Mouse (Mus musculus) gonadal fat pad, adult 2 months (tissue): ENCODE results near the gene Tspan9. TPM values are rescaled to one million over a fixed set of nuclear protein-coding genes. Genes with fewer than 3 reads are reported as not detected.

ENCODE experiments used
- DNase-seq: peaks from one replicate; pipeline ENCODE4 v3.0.0-alpha.2; 2012; ENCODE audit warnings: low read depth
- polyA plus RNA-seq: library from polyadenylated mRNA; depleted of rRNA; stranded (reverse); fragments of >200 nt; gene quantifications from 2 replicates; pipeline ENCODE4 v1.2.3, GENCODE M21; 2012

Tspan9 gene
- polyA plus RNA-seq, 1 experiment, result 91.2 TPM

- DNase-seq, result no peak
These were observed 106.8 kb downstream of the Tspan9 start for GRCm38 (mm10) chr6:128036597-128036996.

GRCm38 (mm10) chr6:128035930-128036309 is 107.5 kb downstream of the Tspan9 start:
- DNase-seq, result no peak

GRCm38 (mm10) chr6:128035250-128035929 is 108.0 kb downstream of the Tspan9 start:
- no peak for DNase-seq

GRCm38 (mm10) chr6:128034317-128035249 is 108.8 kb downstream of the Tspan9 start:
- no peak for DNase-seq

- no peak for DNase-seq
These were observed 109.5 kb downstream of the Tspan9 start for GRCm38 (mm10) chr6:128033868-128034250.

GRCm38 (mm10) chr6:128033172-128033867 is 110.1 kb downstream of the Tspan9 start:
- no peak for DNase-seq

- DNase-seq, result peak; percentile 9
These were observed 110.9 kb downstream of the Tspan9 start for GRCm38 (mm10) chr6:128032252-128033171.

GRCm38 (mm10) chr6:128031584-128031983 is 111.8 kb downstream of the Tspan9 start:
- no peak for DNase-seq

- no peak for DNase-seq
These were observed 112.3 kb downstream of the Tspan9 start for GRCm38 (mm10) chr6:128031096-128031495.

- no peak for DNase-seq
These were observed 112.9 kb downstream of the Tspan9 start for GRCm38 (mm10) chr6:128030475-128030874.

GRCm38 (mm10) chr6:128029517-128030348 is 113.7 kb downstream of the Tspan9 start:
- DNase-seq, result no peak

GRCm38 (mm10) chr6:128028116-128028940 is 115.1 kb downstream of the Tspan9 start:
- no peak for DNase-seq

- DNase-seq, result no peak
These were observed 117.4 kb downstream of the Tspan9 start for GRCm38 (mm10) chr6:128025997-128026396.

GRCm38 (mm10) chr6:128025581-128025980 is 117.8 kb downstream of the Tspan9 start:
- DNase-seq, result no peak

- DNase-seq, result no peak
These were observed 121.2 kb downstream of the Tspan9 start for GRCm38 (mm10) chr6:128022207-128022606.

GRCm38 (mm10) chr6:128021931-128022202 is 121.5 kb downstream of the Tspan9 start:
- DNase-seq, result no peak

GRCm38 (mm10) chr6:128021106-128021930 is 122.1 kb downstream of the Tspan9 start:
- no peak for DNase-seq

- DNase-seq, result no peak
These were observed 122.8 kb downstream of the Tspan9 start for GRCm38 (mm10) chr6:128020521-128021057.
